Mouse (Mus musculus) kidney, adult 2 months (tissue): ENCODE results near the gene Slc9a3r2. TPM values are rescaled to one million over a fixed set of nuclear protein-coding genes. Genes with fewer than 3 reads are reported as not detected.
A peak's percentile ranks its signal among the peaks of the same experiment; 100 is the strongest.

ENCODE experiments used
- DNase-seq: peaks from one replicate; pipeline ENCODE4 v3.0.0; 2021
- H3K27ac ChIP-seq: fragments of 200-500 bp; 2 replicates; pipeline ENCODE4 v1.5.1; 2012; ENCODE audit warnings: low read depth, low read length, control low read depth, inconsistent platforms; ENCODE audit not compliant: insufficient read depth
- H3K27me3 ChIP-seq: fragments of 200-500 bp; replicated peaks from 2 replicates; pipeline ENCODE4 v1.6.1; 2012; ENCODE audit warnings: mild to moderate bottlenecking, moderate library complexity, low read length, inconsistent platforms; ENCODE audit not compliant: control insufficient read depth, insufficient read depth
- H3K36me3 ChIP-seq: fragments of 200-500 bp; 2 replicates; pipeline ENCODE4 v1.6.1; 2012; ENCODE audit warnings: mild to moderate bottlenecking, moderate library complexity, low read length, inconsistent platforms; ENCODE audit not compliant: control insufficient read depth, insufficient read depth
- H3K4me1 ChIP-seq: fragments of 200-500 bp; 2 replicates; pipeline ENCODE4 v1.6.1; 2011; ENCODE audit warnings: low read length; ENCODE audit not compliant: control insufficient read depth, insufficient read depth
- H3K4me3 ChIP-seq: fragments of 200-500 bp; 2 replicates; pipeline ENCODE4 v1.5.1; 2011; ENCODE audit warnings: mild to moderate bottlenecking, low read depth, low read length, control low read depth; ENCODE audit not compliant: insufficient read depth
- CTCF ChIP-seq: fragments of 200-500 bp; conservative IDR thresholded peaks from 2 replicates; pipeline ENCODE4 v1.5.1; 2011; ENCODE audit warnings: low read depth, mild to moderate bottlenecking, control low read depth, low read length, moderate library complexity, mixed read lengths; ENCODE audit not compliant: insufficient read depth, insufficient read length
- POLR2A ChIP-seq: fragments of 200-500 bp; IDR thresholded peaks from one replicate; pipeline ENCODE4 v1.6.1; 2011; ENCODE audit warnings: low read depth, low read length, control low read depth
- WGBS: fragments of 180-500 bp; shearing (Covaris S2); methylation state at CpG from one replicate; pipeline ENCODE4 v1.1.7; 2018; 5-methylcytosine and 5-hydroxymethylcytosine counted together
- polyA plus RNA-seq: library from polyadenylated mRNA; depleted of rRNA; stranded (reverse); fragments of >200 nt; gene quantifications from 2 replicates; pipeline ENCODE4 v1.2.3, GENCODE M21; 2012

The Slc9a3r2 gene
- polyA plus RNA-seq, 1 experiment: 111 TPM

DNA sequence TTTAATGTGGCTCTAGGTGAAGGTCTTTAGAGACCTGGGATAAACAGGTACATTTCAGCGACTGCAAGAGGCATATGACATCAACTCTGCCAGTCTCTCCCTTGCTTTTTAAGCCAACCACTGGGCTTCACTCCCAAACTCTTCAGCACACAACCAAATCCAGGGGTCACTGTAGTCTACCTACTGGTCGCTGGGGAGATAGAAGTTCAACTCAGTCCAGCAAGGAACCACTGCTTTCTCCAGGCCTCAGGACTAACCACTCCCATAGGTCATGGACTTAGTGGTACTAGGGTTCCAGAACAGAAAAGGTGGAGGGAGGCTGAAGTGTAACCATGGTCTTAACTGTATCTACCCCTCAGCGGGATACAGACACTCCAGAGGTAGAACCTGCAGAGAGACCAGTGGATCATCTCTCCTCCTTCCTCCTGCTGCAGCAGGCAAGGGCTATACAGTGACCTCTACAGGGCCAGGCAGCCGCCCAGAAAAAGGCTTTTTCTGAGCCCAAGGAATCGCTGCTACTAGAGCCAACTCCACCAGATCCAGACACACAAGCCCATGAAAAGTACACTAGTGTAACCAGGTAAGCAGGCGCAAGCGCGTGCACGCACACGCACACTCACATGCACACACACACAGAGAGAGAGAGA, 1.3 kb downstream of the Slc9a3r2 start:
- H3K4me3 ChIP-seq: peak overlapping the region; percentile 91
- TF ChIP-seq POLR2A (no peak), CTCF (no peak)
- peak overlapping the region; percentile 91; the same call in 1 of the 2 replicates for H3K27ac ChIP-seq
- no peak for DNase-seq
- H3K27me3 ChIP-seq: no peaks in the 10 kb centered on the region
- 59% methylated on average over 10 of the region's 10 CpGs for WGBS
- peaks cover 8% of the 10 kb centered on the region; the same call in 1 of the 2 replicates for H3K4me1 ChIP-seq
- no peaks in the 10 kb centered on the region for H3K36me3 ChIP-seq

DNA sequence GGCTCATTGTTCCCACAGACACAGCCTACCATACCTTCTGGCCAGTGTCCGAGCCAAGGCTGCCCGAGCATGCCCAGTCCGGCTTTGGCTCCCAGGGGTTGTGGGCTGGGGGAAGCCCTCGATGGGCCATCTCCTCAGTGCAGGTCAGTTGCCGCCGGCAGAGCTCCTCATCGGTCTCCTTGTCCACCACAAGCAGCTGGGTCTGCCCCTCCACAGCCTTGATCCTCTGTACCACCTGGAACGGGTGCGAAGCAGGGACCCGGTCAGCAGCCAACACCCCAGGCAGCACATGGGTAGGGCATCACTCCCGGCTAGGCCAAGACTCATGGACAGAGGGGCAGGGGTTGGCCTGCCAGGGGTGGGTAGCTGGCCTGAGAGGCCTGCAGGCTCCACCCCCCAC, 2.6 kb downstream of the Slc9a3r2 start:
- Histone ChIP-seq H3K27me3 (no peaks in the 10 kb centered on the region), H3K27ac (peak overlapping the region; percentile 34), H3K4me3 (peak overlapping the region; percentile 51), H3K36me3 (no peaks in the 10 kb centered on the region), H3K4me1 (peaks cover 6% of the 10 kb centered on the region; the same call in 1 of the 2 replicates)
- TF ChIP-seq POLR2A: no peak
- no peak for TF ChIP-seq CTCF
- WGBS: 66% methylated on average over 11 of the region's 11 CpGs
- peak; percentile 34 for DNase-seq

DNA sequence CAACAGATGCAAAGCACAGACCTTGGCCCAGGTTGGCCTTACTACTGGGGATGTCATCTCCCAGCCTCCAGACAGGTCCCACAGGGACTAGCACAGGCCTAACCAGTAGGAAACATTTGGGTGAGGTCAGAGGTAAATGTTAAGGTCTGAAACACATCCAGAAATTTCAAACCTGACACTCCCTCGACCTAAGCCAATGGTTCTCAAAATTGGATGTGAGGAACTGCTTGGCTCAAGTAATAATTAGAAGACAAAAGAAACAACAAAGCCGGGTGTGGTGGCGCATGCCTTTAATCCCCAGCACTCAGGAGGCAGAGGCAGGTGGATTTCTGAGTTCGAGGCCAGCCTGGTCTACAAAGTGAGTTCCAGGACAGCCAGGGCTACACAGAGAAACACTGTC, 3.7 kb downstream of the Slc9a3r2 start:
- 68% methylated on average over 4 of the region's 4 CpGs for WGBS

DNA sequence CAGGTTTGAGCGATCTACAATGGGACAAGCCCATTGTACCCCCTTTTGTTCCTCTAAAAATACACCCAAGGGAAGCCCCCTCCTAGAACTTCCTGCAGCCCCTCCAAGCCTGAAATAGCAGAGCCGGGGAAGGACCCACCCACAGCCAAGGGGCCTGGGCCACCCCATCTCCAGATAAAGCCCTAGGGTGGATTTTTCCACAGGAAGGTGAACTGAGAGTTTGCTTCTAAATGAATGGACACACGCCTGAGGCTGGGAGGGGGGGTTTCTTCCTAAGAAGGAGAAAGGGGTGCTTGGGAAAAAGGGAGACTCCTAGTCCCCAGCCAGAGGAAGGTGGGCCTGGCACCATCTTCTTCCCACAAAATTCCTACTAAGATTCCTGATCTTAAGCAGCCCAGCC, 4.2 kb downstream of the Slc9a3r2 start:
- TF ChIP-seq POLR2A: no peak
- TF ChIP-seq CTCF: no peak
- H3K27me3 ChIP-seq: no peaks in the 10 kb centered on the region
- peaks cover 6% of the 10 kb centered on the region; the same call in 1 of the 2 replicates for H3K4me1 ChIP-seq
- 67% methylated on average over 3 of the region's 3 CpGs for WGBS
- H3K27ac ChIP-seq: peak overlapping the region; percentile 88
- H3K36me3 ChIP-seq: no peaks in the 10 kb centered on the region
- peak overlapping the region; percentile 37; the same call in 1 of the 2 replicates for H3K4me3 ChIP-seq
- DNase-seq: peak; percentile 88

More for the DNA sequence above, 3.7 kb downstream of the Slc9a3r2 start:
- H3K4me1 ChIP-seq: peaks cover 6% of the 10 kb centered on the region; the same call in 1 of the 2 replicates
- peak; percentile 30 for DNase-seq
- peak overlapping the region; percentile 88 for H3K27ac ChIP-seq
- H3K4me3 ChIP-seq: no peak overlapping the region
- H3K27me3 ChIP-seq: no peaks in the 10 kb centered on the region
- no peaks in the 10 kb centered on the region for H3K36me3 ChIP-seq
- TF ChIP-seq CTCF: no peak

DNA sequence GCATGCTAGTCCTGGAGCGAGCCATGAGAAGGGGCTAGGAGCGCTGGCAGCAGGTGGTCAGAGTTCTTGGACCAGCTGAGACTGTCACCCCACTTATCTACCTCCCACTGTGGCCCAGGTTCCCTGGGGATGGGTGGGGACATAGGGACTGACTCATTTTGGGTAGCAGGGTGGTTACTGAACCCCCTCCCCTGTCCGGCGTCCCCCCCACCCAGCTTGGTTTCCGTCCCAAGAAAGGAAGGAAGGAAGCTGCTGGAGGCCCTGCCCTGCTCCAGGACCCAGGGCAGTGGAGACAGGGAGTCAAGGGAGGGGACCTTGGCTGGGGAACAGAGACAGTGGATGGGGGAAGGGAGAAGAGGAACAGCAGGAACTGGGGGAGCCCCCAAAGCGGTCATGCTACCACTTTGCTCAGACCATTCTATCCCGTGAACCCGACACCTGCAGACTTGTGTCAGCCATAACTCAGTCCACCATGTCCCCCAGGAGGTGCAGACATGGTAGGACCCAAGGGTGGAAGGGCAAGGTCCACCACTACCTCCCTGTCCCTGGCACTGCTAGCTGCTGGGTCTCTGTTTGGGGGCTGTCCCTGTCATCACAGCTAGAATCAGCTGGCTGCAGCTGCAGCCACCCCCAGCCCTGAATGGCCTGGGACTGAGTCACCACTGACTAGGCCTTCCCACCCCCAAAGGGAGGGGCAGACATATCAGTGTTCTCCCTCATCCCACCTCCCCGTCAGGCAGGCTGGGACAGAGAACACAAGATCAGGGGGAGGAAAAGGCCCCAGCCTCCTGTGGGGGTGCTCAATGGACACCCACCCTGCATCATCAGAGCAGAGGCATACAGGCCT, 5.0 kb downstream of the Slc9a3r2 start:
- peak overlapping the region; percentile 58 for H3K4me3 ChIP-seq
- DNase-seq: peak; percentile 85
- WGBS: 63% methylated on average over 9 of the region's 9 CpGs

DNA sequence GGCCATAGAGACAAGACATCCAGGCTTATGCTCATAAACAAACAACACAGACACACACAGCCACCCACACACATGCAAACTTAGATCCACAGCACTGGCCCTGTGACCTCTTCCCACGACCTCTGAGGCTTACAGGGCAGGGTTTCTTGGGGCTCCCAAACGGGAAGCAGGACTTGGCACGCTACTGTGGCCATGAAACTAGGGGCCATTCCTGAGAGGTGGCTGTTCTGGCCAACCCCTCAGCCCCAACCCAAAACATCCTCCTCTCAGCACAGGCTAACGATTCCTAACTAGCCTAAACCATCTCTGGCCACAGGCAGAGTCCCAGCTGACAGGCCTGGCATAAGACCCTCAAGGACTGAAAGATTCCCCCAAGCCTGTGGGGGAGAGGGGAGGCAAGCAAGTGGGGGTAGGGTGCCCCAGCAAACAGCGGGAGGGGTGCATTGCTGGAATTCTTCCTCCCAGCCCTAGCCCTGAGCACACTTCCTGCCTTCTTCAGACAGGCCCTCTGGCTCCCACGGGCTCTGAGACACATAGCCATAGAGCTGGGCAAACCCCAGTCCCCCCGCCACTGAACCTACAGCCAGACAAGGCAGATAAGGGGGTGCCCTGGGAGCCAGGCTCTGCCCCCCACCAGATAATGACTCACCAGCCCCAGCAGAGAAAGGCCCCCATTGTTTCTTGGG, 6.0 kb downstream of the Slc9a3r2 start:
- TF ChIP-seq POLR2A (no peak), CTCF (no peak)
- H3K4me1 ChIP-seq: 0 out of 2 replicates have a peak, but pooled peaks cover 3% of the 10 kb centered on the region
- peak; percentile 52 for DNase-seq
- H3K4me3 ChIP-seq: peak overlapping the region; percentile 58
- no peaks in the 10 kb centered on the region for H3K36me3 ChIP-seq
- H3K27me3 ChIP-seq: no peaks in the 10 kb centered on the region
- H3K27ac ChIP-seq: peak overlapping the region; percentile 96
- 49% methylated on average over 7 of the region's 7 CpGs for WGBS

More for the DNA sequence above, 5.0 kb downstream of the Slc9a3r2 start:
- Histone ChIP-seq H3K4me1 (0 out of 2 replicates have a peak, but pooled peaks cover 3% of the 10 kb centered on the region), H3K27ac (peak overlapping the region; percentile 96), H3K36me3 (no peaks in the 10 kb centered on the region), H3K27me3 (no peaks in the 10 kb centered on the region)
- TF ChIP-seq POLR2A: peak; percentile 60
- no peak for TF ChIP-seq CTCF
